Mouse (Mus musculus): ENCODE measurements at regions not wholly inside any gene's neighbourhood (a gene's known extent, or its start where the extent isn't known, plus 50 kb on each side); places are given as distances from the start of the nearest gene placed in this dataset.

DNA sequence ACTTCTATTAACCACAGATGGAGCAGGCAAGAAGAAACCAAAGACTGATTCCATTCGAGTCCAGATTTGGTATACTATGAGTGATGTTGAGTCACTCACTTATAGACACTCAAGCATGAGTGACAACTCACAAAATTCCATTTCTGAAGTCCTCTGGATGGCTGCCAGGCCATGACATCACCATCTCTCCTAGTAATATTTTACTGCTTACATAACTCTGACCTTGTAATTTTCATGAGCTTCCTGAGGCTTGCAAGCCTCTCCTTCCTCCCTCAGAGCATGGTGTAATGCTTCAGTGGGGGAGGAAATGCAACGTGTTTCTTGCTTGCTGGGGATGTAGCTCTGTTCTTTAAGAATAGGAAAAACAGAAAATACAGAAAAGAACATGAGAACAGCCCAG, 121.2 kb upstream of the Mpped2 start:
- H3K9me3 ChIP-seq (replicated peaks; ENCODE audit: control insufficient read depth, low read length): no peaks in the 10 kb centered on the region
- no peak overlapping the region for H3K9ac ChIP-seq (ENCODE audit: low read depth, low read length)
- 51% methylated on average over 2 of the region's 2 CpGs for WGBS (ENCODE audit: insufficient replicate concordance)
- no peak for ATAC-seq (replicated peaks; ENCODE audit: insufficient number of reproducible peaks, low FRiP score, low TSS enrichment)
- H3K4me2 ChIP-seq: no peak overlapping the region
- H3K36me3 ChIP-seq (ENCODE audit: control insufficient read depth, insufficient read depth, low read length): no peaks in the 10 kb centered on the region
- H3K4me3 ChIP-seq (ENCODE audit: low read depth, low read length): no peak overlapping the region
- H3K27me3 ChIP-seq (ENCODE audit: control insufficient read depth, insufficient read depth, low read length): no peaks in the 10 kb centered on the region
- no peak overlapping the region for H3K27ac ChIP-seq (ENCODE audit: low read depth, low read length)
- H3K4me1 ChIP-seq (ENCODE audit: control insufficient read depth, insufficient read depth, low read length): no peaks in the 10 kb centered on the region

GRCm38 (mm10) chr2:106576746-106577323, 116.2 kb upstream of the Mpped2 start:
- Histone ChIP-seq H3K4me1 (ENCODE audit: control insufficient read depth, insufficient read depth, low read length) (no peaks in the 10 kb centered on the region), H3K27me3 (ENCODE audit: control insufficient read depth, insufficient read depth, low read length) (no peaks in the 10 kb centered on the region), H3K36me3 (ENCODE audit: control insufficient read depth, insufficient read depth, low read length) (no peaks in the 10 kb centered on the region), H3K9ac (ENCODE audit: low read depth, low read length) (no peak overlapping the region), H3K4me3 (ENCODE audit: low read depth, low read length) (no peak overlapping the region), H3K4me2 (no peak overlapping the region), H3K9me3 (replicated peaks; ENCODE audit: control insufficient read depth, low read length) (no peaks in the 10 kb centered on the region), H3K27ac (ENCODE audit: low read depth, low read length) (no peak overlapping the region)
- WGBS (ENCODE audit: insufficient replicate concordance): 58% methylated on average over 4 of the region's 4 CpGs
- ATAC-seq (replicated peaks; ENCODE audit: insufficient number of reproducible peaks, low FRiP score, low TSS enrichment): no peak

- WGBS (ENCODE audit: insufficient replicate concordance): 76% methylated on average over 1 of the region's 1 CpGs
- no peak overlapping the region for H3K4me2 ChIP-seq
- H3K4me1 ChIP-seq (ENCODE audit: control insufficient read depth, insufficient read depth, low read length): no peaks in the 10 kb centered on the region
- no peak for ATAC-seq (replicated peaks; ENCODE audit: insufficient number of reproducible peaks, low FRiP score, low TSS enrichment)
- no peaks in the 10 kb centered on the region for H3K9me3 ChIP-seq (replicated peaks; ENCODE audit: control insufficient read depth, low read length)
- H3K4me3 ChIP-seq (ENCODE audit: low read depth, low read length): no peak overlapping the region
- H3K36me3 ChIP-seq (ENCODE audit: control insufficient read depth, insufficient read depth, low read length): no peaks in the 10 kb centered on the region
- no peaks in the 10 kb centered on the region for H3K27me3 ChIP-seq (ENCODE audit: control insufficient read depth, insufficient read depth, low read length)
- H3K27ac ChIP-seq (ENCODE audit: low read depth, low read length): no peak overlapping the region
- no peak overlapping the region for H3K9ac ChIP-seq (ENCODE audit: low read depth, low read length)
These were observed 115.0 kb upstream of the Mpped2 start for GRCm38 (mm10) chr2:106578062-106578461.

GRCm38 (mm10) chr2:106580663-106581062, 112.4 kb upstream of the Mpped2 start:
- Histone ChIP-seq H3K4me3 (ENCODE audit: low read depth, low read length) (no peak overlapping the region), H3K36me3 (ENCODE audit: control insufficient read depth, insufficient read depth, low read length) (no peaks in the 10 kb centered on the region), H3K4me2 (no peak overlapping the region), H3K27ac (ENCODE audit: low read depth, low read length) (no peak overlapping the region), H3K4me1 (ENCODE audit: control insufficient read depth, insufficient read depth, low read length) (no peaks in the 10 kb centered on the region), H3K9me3 (replicated peaks; ENCODE audit: control insufficient read depth, low read length) (no peaks in the 10 kb centered on the region), H3K9ac (ENCODE audit: low read depth, low read length) (no peak overlapping the region), H3K27me3 (ENCODE audit: control insufficient read depth, insufficient read depth, low read length) (no peaks in the 10 kb centered on the region)
- peak; percentile 49; the same call in 1 of the 2 replicates for ATAC-seq (replicated peaks; ENCODE audit: insufficient number of reproducible peaks, low FRiP score, low TSS enrichment)
- 45% methylated on average over 5 of the region's 5 CpGs for WGBS (ENCODE audit: insufficient replicate concordance)

GRCm38 (mm10) chr2:106621251-106621650, 71.8 kb upstream of the Mpped2 start:
- Histone ChIP-seq H3K4me2 (no peak overlapping the region), H3K27me3 (ENCODE audit: control insufficient read depth, insufficient read depth, low read length) (no peaks in the 10 kb centered on the region), H3K9ac (ENCODE audit: low read depth, low read length) (no peak overlapping the region), H3K4me3 (ENCODE audit: low read depth, low read length) (no peak overlapping the region), H3K27ac (ENCODE audit: low read depth, low read length) (no peak overlapping the region), H3K36me3 (ENCODE audit: control insufficient read depth, insufficient read depth, low read length) (no peaks in the 10 kb centered on the region), H3K4me1 (ENCODE audit: control insufficient read depth, insufficient read depth, low read length) (no peaks in the 10 kb centered on the region), H3K9me3 (replicated peaks; ENCODE audit: control insufficient read depth, low read length) (no peaks in the 10 kb centered on the region)
- no peak for ATAC-seq (replicated peaks; ENCODE audit: insufficient number of reproducible peaks, low FRiP score, low TSS enrichment)
- 71% methylated on average over 3 of the region's 3 CpGs for WGBS (ENCODE audit: insufficient replicate concordance)

GRCm38 (mm10) chr2:106622326-106622725, 70.7 kb upstream of the Mpped2 start:
- no peak for ATAC-seq (replicated peaks; ENCODE audit: insufficient number of reproducible peaks, low FRiP score, low TSS enrichment)
- Histone ChIP-seq H3K27ac (ENCODE audit: low read depth, low read length) (no peak overlapping the region), H3K4me2 (no peak overlapping the region), H3K9me3 (replicated peaks; ENCODE audit: control insufficient read depth, low read length) (no peaks in the 10 kb centered on the region), H3K9ac (ENCODE audit: low read depth, low read length) (no peak overlapping the region), H3K36me3 (ENCODE audit: control insufficient read depth, insufficient read depth, low read length) (no peaks in the 10 kb centered on the region), H3K4me3 (ENCODE audit: low read depth, low read length) (no peak overlapping the region), H3K27me3 (ENCODE audit: control insufficient read depth, insufficient read depth, low read length) (no peaks in the 10 kb centered on the region), H3K4me1 (ENCODE audit: control insufficient read depth, insufficient read depth, low read length) (no peaks in the 10 kb centered on the region)
- WGBS (ENCODE audit: insufficient replicate concordance): 78% methylated on average over 5 of the region's 5 CpGs

GRCm38 (mm10) chr2:106623680-106624079, 69.4 kb upstream of the Mpped2 start:
- no peaks in the 10 kb centered on the region for H3K4me1 ChIP-seq (ENCODE audit: control insufficient read depth, insufficient read depth, low read length)
- no peak for ATAC-seq (replicated peaks; ENCODE audit: insufficient number of reproducible peaks, low FRiP score, low TSS enrichment)
- no peak overlapping the region for H3K4me2 ChIP-seq
- H3K27ac ChIP-seq (ENCODE audit: low read depth, low read length): no peak overlapping the region
- no peak overlapping the region for H3K4me3 ChIP-seq (ENCODE audit: low read depth, low read length)
- 67% methylated on average over 2 of the region's 2 CpGs for WGBS (ENCODE audit: insufficient replicate concordance)
- H3K9me3 ChIP-seq (replicated peaks; ENCODE audit: control insufficient read depth, low read length): no peaks in the 10 kb centered on the region
- no peak overlapping the region for H3K9ac ChIP-seq (ENCODE audit: low read depth, low read length)
- H3K27me3 ChIP-seq (ENCODE audit: control insufficient read depth, insufficient read depth, low read length): no peaks in the 10 kb centered on the region
- H3K36me3 ChIP-seq (ENCODE audit: control insufficient read depth, insufficient read depth, low read length): no peaks in the 10 kb centered on the region

- ATAC-seq (replicated peaks; ENCODE audit: insufficient number of reproducible peaks, low FRiP score, low TSS enrichment): no peak
- no peak overlapping the region for H3K4me3 ChIP-seq (ENCODE audit: low read depth, low read length)
- 57% methylated on average over 8 of the region's 8 CpGs for WGBS (ENCODE audit: insufficient replicate concordance)
- H3K9ac ChIP-seq (ENCODE audit: low read depth, low read length): no peak overlapping the region
- no peak overlapping the region for H3K27ac ChIP-seq (ENCODE audit: low read depth, low read length)
- no peaks in the 10 kb centered on the region for H3K4me1 ChIP-seq (ENCODE audit: control insufficient read depth, insufficient read depth, low read length)
- H3K36me3 ChIP-seq (ENCODE audit: control insufficient read depth, insufficient read depth, low read length): no peaks in the 10 kb centered on the region
- no peaks in the 10 kb centered on the region for H3K27me3 ChIP-seq (ENCODE audit: control insufficient read depth, insufficient read depth, low read length)
- H3K4me2 ChIP-seq: no peak overlapping the region
- H3K9me3 ChIP-seq (replicated peaks; ENCODE audit: control insufficient read depth, low read length): no peaks in the 10 kb centered on the region
These were observed 61.1 kb upstream of the Mpped2 start for GRCm38 (mm10) chr2:106631986-106632385.

All from heart, embryonic 11.5 days (tissue).